Mouse (Mus musculus) lung, adult 2 months (tissue): ENCODE data around the gene Dcaf15.

ENCODE experiments used
- CTCF ChIP-seq: fragments of 200-500 bp; IDR thresholded peaks from 2 replicates; pipeline ENCODE4 v1.5.1; 2011; ENCODE audit warnings: mild to moderate bottlenecking, low read length, control low read depth; ENCODE audit not compliant: insufficient read depth
- POLR2A ChIP-seq: fragments of 200-500 bp; IDR thresholded peaks from 2 replicates; pipeline ENCODE4 v1.6.1; 2011; ENCODE audit warnings: low read depth, mild to moderate bottlenecking, control low read depth, low read length, borderline replicate concordance; ENCODE audit errors: extremely low read depth

DNA sequence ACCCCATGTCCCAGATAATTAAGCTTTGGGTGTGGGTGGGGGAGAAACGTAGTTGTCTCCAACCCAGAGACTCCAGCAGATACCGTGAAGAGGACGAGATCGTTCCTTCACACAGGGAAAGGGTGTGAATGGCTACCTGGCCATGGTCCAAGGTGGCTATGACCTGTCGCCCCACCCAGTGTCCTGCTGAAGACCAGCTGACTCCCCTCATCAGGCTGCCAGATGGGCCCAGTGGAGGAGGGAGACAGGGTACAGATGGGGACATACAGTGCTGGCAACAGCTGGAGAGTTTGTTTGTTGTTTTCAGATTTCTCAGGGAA, 43.9 kb upstream of the Dcaf15 start:
- TF ChIP-seq CTCF (no peak), POLR2A (no peak)
